12 mouse cellular contexts compared by ENCODE assay signal in genomic region chr5:30833416-30833815, GRCm38 (mm10). TPM values are rescaled to one million over a fixed set of nuclear protein-coding genes. Genes with fewer than 3 reads are reported as not detected.
DNase-seq lines count a peak whose midpoint lies in the region.
"Had no signal": no experiment of that assay in that cellular context is flagged by ENCODE, and none has a peak within 500 bp of the region (broad histone marks: within the 10 kb centered on the region; RNA-seq: fewer than 3 reads in every experiment).

No protein-coding gene starts in this region.

- DNase-seq in kidney, adult 8-10 months, result peak; percentile 39 to 56
- no peak for DNase-seq in kidney, postnatal 14 days
- DNase-seq in NIH3T3 (ENCODE audit: low read depth), result peak; percentile 20
- DNase-seq in adrenal gland, postnatal 14 days, result peak; percentile 32
- DNase-seq in large intestine, adult 2 months (ENCODE audit: low read depth, low spot score), result peak; percentile 62
- DNase-seq in layer of hippocampus, postnatal 36 days, result no peak
- DNase-seq in testis, postnatal 14 days (ENCODE audit: low spot score), result no peak
- DNase-seq: cerebellum, adult 9-11 months; gastrocnemius, postnatal 25 days; heart, postnatal 10 days; right cerebral cortex, postnatal 14 days; thymus, postnatal 4 days had no signal

- WGBS in large intestine, adult 2 months, result 56% methylated on average over 3 of the region's 3 CpGs

RNA-seq across cellular contexts. Expression of gene Mapre3, which starts 19.0 kb away (rescaled TPM):
- total RNA-seq in adrenal gland, postnatal 14 days (2021), result 44.1 and 46.5 TPM in 2 replicates
- 25.3 and 26.2 TPM in 2 replicates for polyA plus RNA-seq in large intestine, adult 2 months (2012; rRNA removed)
- 100 to 1,000 TPM; 239 to 251 TPM for total RNA-seq in layer of hippocampus, postnatal 36 days (2021)

RNA-seq across cellular contexts. Expression of gene Tmem214, which starts 34.4 kb away (rescaled TPM):
- 48.5 and 55.1 TPM in 2 replicates for total RNA-seq in adrenal gland, postnatal 14 days (2021)
- polyA plus RNA-seq in large intestine, adult 2 months (2012; rRNA removed), result 84.2 and 95.4 TPM in 2 replicates
- total RNA-seq in layer of hippocampus, postnatal 36 days (2021), result 10 to 100 TPM; 67.5 to 80.3 TPM

RNA-seq across cellular contexts. Expression of gene Agbl5, which starts 55.1 kb away (rescaled TPM):
- total RNA-seq in adrenal gland, postnatal 14 days (2021), result 10.4 and 11.7 TPM in 2 replicates
- polyA plus RNA-seq in large intestine, adult 2 months (2012; rRNA removed), result 9.1 and 11.9 TPM in 2 replicates
- total RNA-seq in layer of hippocampus, postnatal 36 days (2021), result 10 to 100 TPM; 12.8 to 17.3 TPM

Comparison
In these comparisons a context has a peak if more than half of its experiments do, and no peak if none do; other contexts are left out.
1. DNase-seq: peak in kidney, adult 8-10 months (2 of 2), NIH3T3 (single experiment), adrenal gland, postnatal 14 days (single experiment) and large intestine, adult 2 months (single experiment); none in kidney, postnatal 14 days (single experiment), layer of hippocampus, postnatal 36 days (0 of 2) and testis, postnatal 14 days (single experiment).